Mouse (Mus musculus): ENCODE data around the gene Asap2.

Gene Asap2

DNA sequence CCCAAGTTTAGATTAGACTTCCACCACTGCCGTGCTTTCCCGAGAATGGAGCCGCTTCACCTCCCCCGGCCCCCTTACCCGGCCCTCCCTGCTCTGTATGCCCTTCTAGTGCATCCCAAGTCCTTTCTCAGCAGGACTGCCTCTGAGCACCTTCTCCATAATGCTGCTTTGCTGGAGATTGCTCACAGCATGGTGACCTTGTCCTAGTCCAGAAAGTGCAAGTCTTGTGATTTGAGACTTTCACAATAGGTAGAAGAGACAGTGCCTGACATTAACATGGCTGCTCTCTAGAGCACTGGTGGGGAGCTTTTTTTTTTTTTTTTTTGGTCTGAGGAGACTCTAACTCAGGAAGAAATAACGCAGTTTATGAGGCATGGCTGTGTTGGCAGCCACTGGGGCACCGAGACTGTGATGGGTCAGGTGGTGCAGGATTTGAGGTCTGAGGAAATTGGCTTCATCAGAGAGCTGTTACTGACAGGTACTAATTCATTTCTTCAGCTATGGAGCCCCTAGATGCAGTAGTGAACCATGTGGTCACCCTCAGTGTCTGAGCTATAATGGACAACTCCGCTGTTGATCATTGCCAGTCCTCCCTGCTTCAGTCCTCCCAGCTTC is 224.4 kb downstream of the Asap2 start:
- DNase-seq, result no peak

DNA sequence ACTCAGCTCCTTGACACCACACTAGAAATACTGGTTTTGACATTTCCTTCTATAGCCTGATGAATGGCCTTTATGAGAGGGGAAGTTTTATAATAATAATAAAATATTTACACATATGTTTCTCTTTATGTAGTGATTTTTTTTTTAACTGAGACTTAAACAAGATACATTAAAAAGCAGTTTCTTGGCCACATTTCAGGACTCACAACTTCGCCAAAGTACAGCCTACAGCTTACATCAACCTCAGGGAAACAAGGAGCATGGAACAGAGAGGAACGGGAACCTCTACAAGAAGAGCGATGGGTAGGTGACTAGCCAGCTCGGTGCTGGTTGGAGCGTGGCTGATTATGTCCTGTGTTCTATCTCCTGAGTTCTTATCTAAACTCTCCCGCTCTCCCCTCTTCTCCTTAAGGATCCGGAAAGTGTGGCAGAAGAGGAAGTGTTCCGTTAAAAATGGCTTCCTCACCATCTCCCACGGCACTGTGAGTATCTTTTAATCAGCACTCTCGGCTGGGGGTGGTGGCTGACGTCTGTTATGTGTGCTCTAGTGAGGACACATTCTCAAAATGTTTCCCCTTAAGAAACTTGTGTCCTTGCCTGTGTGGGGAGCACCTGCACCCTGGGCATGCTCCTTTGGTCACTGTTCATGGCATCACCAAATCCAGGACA is 227.7 kb downstream of the Asap2 start:
- DNase-seq, result no peak

DNA sequence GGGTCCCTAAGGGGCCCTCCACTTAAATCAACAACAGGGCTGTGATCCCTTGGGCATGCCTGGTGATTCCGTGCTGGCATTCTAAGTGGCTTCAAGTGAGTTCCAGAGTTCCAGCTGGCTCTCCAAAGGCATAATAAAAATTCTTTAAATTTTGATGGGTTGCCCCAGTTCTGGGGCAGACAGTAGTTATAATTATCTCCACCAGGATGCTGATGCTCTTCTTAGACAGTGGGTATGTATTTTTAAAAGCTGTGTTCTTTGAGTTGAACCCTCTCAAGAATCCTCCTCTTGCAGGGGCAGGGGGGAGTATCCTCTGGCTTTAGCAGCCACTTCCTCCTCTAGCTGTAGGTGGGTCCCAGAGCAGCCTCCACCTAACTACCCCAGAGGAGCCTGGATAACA is 230.3 kb downstream of the Asap2 start:
- DNase-seq, result no peak

- DNase-seq, result no peak
Observed at GRCm38 (mm10) chr12:21223923-21224322, 233.7 kb downstream of the Asap2 start.

DNA sequence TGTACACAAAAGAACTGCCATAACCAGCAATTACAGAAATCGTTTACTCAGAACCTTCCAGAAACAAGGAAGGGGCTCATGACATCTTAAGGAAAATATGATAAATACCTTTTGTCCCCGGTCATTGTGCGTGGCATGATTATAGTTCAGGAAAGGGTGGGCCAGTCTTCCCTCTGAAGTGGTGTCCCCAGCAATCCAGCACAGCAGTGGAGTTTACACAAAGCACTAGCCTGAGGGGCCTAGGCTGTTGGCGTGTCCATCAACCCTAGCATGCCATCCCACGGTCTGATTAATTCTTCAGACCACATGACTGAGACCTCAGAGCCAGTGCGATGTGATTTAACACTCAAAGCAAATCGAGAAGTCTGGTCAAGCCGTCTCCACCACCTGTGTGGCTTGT is 235.1 kb downstream of the Asap2 start:
- no peak for DNase-seq

DNA sequence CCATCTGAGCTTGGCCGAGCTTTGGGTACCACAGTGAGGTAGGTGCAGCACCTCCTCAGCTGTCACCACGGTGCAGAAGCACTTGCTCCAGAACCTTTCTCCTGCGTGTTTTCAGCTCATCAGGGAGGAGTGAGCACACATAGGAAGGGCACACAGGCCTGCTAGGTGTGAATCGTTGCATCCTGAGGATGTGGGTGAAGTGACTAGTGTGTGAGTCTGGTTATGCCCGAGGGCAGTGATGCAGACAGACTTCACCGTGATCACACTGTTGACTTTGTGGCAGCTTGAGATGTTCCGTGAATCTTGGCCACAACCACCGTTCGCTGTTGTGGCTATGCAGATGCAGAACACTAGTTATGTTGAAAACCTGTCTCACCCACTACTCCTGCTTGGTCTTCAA is 236.1 kb downstream of the Asap2 start:
- DNase-seq, result no peak

DNA sequence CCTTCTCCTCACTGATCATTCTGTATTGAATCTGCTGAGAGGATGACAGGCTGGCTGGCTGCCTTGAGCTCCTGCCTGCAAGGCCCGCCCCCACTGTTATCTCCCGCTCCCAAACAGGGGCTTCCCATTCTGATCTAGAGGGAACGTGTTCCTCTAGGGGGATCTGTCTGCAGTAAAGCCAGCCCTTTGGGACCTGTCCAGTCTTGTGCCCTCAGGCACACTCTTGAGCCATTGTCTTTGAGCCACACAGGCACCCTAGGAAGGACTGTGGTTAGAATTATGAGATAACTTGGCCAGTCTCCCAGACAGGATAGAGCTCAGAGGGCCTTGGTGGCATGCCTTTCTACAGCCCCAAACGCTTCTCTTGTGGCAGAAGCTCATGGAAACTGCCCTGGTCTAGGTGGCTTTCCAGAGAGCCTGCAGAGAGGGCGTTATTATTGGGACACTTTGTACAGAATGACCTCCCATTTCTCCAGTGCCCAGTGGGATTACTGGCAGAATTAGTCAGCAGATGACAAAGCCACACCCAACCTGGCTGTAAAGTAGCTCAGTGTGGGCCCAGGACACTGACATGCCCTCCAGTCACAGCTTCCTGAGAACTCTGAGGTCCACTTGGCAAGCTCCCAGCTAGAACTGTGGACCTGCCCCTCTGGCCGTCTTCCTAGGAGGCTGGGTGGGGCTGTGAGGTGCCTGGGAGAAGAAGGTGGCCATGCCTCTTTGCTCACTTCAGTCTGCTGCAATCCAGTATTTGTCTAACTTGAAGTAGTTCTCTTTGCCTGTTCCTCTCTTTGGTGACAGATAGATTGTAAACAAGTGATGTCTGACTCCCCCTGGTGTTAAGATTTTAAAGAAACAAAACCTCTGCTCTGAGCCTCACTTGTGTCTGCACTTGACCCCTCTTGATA is 237.1 kb downstream of the Asap2 start:
- peak; percentile 68 to 73 for DNase-seq

DNA sequence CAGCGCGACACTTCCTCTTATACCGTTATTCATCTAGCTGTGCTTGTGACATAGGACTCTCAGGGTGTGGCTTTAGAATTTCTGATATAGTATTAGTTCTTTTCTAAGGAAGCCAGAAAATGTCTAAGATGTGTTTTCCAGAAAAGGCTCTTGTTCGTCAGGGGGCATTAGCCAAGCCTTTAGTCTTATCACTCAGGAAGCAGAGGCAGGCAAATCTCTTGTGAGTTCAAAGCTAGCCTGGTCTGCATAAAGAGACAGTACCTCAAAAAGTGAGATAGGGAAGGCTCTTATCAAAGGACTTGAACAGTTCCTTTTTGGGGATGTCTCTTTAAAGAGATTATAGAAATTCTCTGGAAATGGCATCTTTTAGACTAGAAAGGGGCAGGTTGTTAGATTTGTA is 238.4 kb downstream of the Asap2 start:
- no peak for DNase-seq

DNA sequence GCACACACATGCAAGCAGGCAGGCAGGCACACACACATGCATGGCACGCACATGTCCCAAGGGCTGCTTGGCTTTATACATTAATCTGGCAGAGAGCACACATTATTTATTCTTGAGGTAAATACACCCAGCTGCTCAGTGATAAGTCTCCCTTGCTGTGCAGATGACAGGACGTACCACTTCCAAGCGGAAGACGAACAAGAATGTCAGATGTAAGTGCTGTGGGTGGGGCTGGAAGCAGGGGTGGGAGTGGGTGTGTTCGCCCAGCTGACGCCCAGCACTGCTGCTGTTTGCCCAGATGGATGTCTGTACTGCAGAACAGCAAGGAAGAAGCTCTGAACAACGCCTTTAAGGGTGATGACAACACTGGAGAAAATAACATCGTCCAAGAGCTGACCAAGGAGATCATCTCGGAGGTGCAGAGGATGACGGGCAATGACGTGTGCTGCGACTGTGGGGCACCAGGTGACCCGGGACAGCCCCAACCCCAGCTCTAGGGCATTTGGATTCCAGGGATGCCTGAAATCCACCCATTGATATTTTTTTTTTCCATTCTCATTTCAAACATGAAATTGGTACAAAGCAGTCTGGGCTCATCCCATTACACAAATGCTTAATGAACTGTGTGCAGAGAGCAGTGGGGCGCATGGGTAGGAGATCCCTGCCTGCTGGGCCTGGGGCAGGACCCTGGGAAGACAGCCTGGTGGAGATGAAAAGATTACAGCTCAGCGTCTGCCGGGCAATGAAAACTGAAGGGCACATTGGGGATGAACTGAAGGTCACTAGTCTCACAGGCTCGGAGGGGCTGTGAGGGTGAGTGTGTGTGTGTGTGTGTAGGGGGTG is 239.0 kb downstream of the Asap2 start:
- DNase-seq, result no peak

DNA sequence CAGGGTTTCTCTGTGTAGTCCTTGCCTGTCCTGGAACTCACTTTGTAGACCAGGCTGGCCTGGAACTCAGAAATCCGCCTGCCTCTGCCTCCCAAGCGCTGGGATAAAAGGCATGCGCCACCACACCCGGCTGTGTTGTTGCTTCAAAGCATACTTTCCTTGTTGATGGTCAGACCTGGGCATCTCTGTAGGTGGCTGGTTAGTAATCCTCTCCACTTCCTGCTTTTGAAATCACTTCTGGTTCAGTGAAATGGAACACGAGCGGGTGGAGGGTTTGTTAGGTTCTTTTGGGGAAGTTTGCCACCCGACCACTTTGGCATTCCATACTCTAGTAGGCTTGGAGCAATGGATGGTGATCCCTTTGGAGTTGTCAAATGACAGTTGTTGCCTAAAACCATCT is 243.5 kb downstream of the Asap2 start:
- DNase-seq, result no peak

DNA sequence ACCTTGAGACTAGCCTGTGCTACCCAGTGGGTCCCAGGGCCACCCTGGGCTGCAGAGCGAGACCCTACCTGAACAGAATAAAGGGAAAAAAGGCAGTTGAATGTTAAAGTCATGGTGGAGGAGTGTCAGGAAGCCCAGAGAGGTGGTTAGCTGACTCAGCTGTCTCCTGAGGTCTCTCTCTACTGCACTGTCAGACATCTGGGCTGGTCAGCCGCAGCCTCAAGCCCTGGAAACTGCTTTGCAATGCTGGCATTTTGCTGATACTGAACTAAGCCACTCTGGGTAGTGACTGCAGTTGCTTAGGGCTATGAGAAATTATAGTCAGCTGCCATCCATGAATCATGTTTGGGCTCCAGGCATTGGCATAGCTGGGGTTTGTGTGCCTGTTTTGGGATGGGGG is 244.3 kb downstream of the Asap2 start:
- no peak for DNase-seq

DNA sequence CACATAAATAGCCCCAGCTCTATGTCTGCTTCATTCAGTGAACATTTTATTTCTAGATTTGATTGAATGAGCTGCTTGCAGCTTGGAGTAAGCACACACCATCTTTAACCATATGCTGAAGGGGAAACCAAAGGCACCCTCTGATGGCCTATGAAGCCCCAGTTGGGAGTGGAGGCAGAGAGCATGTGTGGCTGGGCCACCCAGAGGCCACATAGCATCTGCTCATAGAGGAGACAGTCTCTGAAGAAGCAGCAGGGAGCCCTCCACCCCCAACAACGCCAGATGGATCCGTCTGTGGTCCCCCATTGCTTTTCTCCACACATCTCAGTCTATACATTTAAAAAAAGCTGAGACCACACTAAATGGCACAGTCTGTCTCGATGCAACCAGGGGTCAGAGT is 251.7 kb downstream of the Asap2 start:
- DNase-seq, result no peak

DNA sequence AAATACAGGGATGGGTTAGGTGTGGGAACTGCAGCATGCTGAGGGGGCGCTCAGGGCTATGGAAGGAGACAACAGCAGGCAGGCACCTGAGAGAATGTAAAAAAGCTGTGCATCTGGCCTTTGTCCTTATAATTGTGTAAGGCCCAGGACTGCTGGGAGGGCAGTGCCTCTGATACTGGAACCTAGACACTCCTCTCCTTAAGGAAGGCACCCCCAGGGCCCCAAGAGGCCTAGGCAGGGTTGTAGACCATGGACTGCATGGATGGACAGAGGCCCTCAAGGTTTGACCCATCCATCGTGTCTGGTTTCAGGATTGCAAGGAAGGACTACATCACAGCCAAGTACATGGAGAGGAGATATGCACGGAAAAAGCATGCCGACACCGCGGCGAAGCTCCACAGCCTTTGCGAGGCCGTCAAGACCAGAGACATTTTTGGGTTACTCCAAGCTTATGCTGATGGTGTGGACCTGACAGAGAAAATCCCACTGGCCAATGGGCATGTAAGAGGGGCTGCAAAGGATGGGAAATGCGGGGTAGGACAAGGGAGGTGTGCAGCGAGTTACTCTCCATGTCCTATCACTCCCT is 254.2 kb downstream of the Asap2 start:
- no peak for DNase-seq

GRCm38 (mm10) chr12:21247711-21248392 is 257.6 kb downstream of the Asap2 start:
- no peak for DNase-seq

DNA sequence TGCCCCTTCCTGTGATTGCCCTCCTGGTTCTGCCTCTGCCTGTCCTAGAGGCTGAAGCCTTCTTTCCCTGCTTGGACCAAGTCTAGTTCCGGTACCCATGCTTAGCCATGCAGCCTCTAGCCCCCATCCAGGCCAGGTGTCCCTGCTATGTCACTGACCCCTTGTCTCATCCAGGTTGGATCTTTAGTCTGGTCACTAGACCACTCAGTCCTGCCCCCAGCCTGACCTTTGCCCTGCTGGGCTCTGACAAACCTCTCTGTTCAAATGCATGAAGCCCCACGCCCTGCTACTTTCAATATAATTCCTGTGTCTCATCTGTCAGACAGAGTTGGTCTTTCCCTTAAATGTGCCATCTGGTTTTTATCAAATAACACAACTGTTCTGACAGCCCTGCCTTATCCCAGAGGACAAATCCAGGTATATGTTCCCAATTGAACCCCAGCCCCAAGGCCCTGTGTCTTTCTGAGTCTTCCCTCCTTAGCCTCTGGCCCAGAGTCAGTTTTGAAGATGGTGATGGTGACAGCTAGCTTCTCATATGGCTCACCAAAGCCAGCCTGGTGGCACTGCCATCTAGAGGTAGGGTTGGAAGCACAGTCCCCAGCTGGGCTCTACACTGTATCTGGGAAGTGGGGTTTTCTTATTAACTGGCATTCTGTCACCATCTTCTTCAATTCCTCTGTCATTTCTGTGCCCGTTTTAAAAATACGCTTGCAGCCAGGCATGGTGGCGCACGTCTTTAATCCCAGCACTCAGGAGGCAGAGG is 270.4 kb downstream of the Asap2 start:
- DNase-seq, result no peak

- DNase-seq, result no peak
Observed at GRCm38 (mm10) chr12:21261521-21261920, 271.3 kb downstream of the Asap2 start.

DNA sequence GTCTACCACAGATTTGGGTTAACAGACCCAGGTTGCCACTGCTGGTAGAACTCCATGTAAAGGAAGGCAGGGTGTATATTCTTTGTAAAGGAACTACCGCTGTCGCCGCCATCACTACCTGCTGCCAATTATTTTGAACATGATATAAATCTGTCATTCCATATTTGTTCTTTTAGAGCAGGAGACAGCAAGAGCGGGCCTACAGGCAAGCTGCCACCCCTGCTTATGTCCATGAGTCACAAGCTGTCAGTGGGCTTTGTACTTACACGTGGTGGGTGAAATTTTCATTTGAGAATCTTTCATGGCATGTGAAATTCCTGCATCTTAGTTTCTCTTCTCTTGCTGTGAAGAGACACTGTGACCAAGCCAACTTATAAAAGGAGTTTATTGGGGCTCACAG is 273.0 kb downstream of the Asap2 start:
- DNase-seq, result no peak

- DNase-seq, result no peak
Observed at GRCm38 (mm10) chr12:21264241-21264640, 274.0 kb downstream of the Asap2 start.

GRCm38 (mm10) chr12:21264970-21265369 is 274.7 kb downstream of the Asap2 start:
- no peak for DNase-seq

GRCm38 (mm10) chr12:21265501-21265900 is 275.2 kb downstream of the Asap2 start:
- DNase-seq, result no peak

Measured in cerebellum, postnatal 25 days (tissue).